Mouse (Mus musculus): Measurements from ENCODE around the gene Taf5l. TPM values are rescaled to one million over a fixed set of nuclear protein-coding genes. Genes with fewer than 3 reads are reported as not detected.
"Not testable (repeated sequence)": the region's sequence is repeated elsewhere in the genome, so short reads cannot be mapped to it uniquely, and the experiment has no call there.

Gene Taf5l
- polyA plus RNA-seq, 1 experiment from 2014 or later, result 40.6 TPM

DNA sequence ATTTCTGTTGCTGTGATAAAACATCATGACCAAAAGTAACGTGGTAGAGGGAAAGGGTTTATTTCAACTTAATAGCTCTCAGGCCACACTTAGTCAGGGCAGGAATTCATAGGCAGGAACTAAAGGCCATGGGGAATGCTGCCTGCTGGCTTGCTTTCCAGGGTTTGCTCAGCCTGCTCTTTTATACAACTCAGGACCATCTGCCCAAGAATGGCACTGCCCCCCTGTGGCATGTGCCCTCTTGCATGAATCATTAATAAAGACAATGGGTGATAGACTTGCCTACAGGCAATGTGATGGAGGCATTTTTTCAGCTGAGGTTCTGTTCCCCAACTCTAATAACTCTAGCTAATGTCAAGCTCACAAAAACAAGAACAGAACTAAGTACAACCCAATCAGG is 21.0 kb upstream of the Taf5l start:
- no peak overlapping the region for H3K27ac ChIP-seq

DNA sequence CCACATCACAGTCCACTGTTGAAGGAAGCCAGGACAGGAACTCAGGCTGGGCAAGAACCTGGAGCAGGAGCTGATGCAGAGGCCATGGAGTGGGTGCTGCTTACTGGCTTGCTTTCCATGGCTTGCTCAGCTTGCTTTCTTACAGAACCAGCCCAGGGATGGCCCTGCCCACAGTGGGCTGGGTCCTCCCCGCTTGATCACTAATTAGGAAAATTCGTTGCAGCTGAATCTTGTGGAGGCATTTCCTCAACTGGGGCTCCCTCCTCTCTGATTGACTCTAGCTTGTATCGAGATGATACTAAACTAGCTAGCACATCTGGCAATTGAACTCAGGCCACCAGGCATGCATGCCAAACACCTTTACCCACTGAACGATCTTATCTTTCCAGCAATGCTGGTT is 18.2 kb upstream of the Taf5l start:
- H3K4me3 ChIP-seq (replicated peaks), result no peak overlapping the region
- ATAC-seq (ENCODE audit: insufficient read depth, low FRiP score, low read depth), result no peak
- 85% methylated on average over 4 of the region's 4 CpGs for WGBS
- no peak overlapping the region for H3K4me2 ChIP-seq
- H3K36me3 ChIP-seq, result peaks cover 21% of the 10 kb centered on the region
- H3K9me3 ChIP-seq, result no peaks in the 10 kb centered on the region
- no peak overlapping the region for H3K27ac ChIP-seq
- no peaks in the 10 kb centered on the region for H3K27me3 ChIP-seq (replicated peaks)
- no peak overlapping the region for H3K9ac ChIP-seq
- H3K4me1 ChIP-seq, result no peaks in the 10 kb centered on the region

More for the DNA sequence above, 21.0 kb upstream of the Taf5l start:
- Histone ChIP-seq H3K4me1 (no peaks in the 10 kb centered on the region), H3K27me3 (replicated peaks) (no peaks in the 10 kb centered on the region), H3K9me3 (no peaks in the 10 kb centered on the region), H3K36me3 (peaks cover 30% of the 10 kb centered on the region), H3K4me2 (no peak overlapping the region), H3K9ac (no peak overlapping the region), H3K4me3 (replicated peaks) (no peak overlapping the region)
- no peak for ATAC-seq (ENCODE audit: insufficient read depth, low FRiP score, low read depth)
- WGBS, result 82% methylated on average over 1 of the region's 1 CpGs

GRCm38 (mm10) chr8:124038121-124038520 is 16.9 kb upstream of the Taf5l start:
- 92% methylated on average over 7 of the region's 7 CpGs for WGBS
- H3K36me3 ChIP-seq, result peaks cover 21% of the 10 kb centered on the region

GRCm38 (mm10) chr8:124033400-124033799 is 12.2 kb upstream of the Taf5l start:
- H3K27me3 ChIP-seq (replicated peaks), result no peaks in the 10 kb centered on the region
- no peaks in the 10 kb centered on the region for H3K9me3 ChIP-seq
- H3K4me1 ChIP-seq, result no peaks in the 10 kb centered on the region
- no peak overlapping the region for H3K4me3 ChIP-seq (replicated peaks)
- no peak for ATAC-seq (ENCODE audit: insufficient read depth, low FRiP score, low read depth)
- H3K4me2 ChIP-seq, result no peak overlapping the region
- peaks cover 43% of the 10 kb centered on the region for H3K36me3 ChIP-seq
- H3K9ac ChIP-seq, result no peak overlapping the region
- 70% methylated on average over 5 of the region's 5 CpGs for WGBS
- H3K27ac ChIP-seq, result no peak overlapping the region

More at GRCm38 (mm10) chr8:124038121-124038520, 16.9 kb upstream of the Taf5l start:
- no peak for ATAC-seq (ENCODE audit: insufficient read depth, low FRiP score, low read depth)
- no peaks in the 10 kb centered on the region for H3K9me3 ChIP-seq
- no peak overlapping the region for H3K27ac ChIP-seq
- H3K27me3 ChIP-seq (replicated peaks), result no peaks in the 10 kb centered on the region
- H3K9ac ChIP-seq, result no peak overlapping the region
- no peak overlapping the region for H3K4me3 ChIP-seq (replicated peaks)
- H3K4me1 ChIP-seq, result no peaks in the 10 kb centered on the region
- H3K4me2 ChIP-seq, result no peak overlapping the region

- no peak overlapping the region for H3K4me2 ChIP-seq
- peaks cover 47% of the 10 kb centered on the region for H3K36me3 ChIP-seq
- no peaks in the 10 kb centered on the region for H3K4me1 ChIP-seq
- H3K4me3 ChIP-seq (replicated peaks), result no peak overlapping the region
- ATAC-seq (ENCODE audit: insufficient read depth, low FRiP score, low read depth), result no peak
- H3K27ac ChIP-seq, result no peak overlapping the region
- H3K27me3 ChIP-seq (replicated peaks), result no peaks in the 10 kb centered on the region
- WGBS, result 85% methylated on average over 6 of the region's 6 CpGs
- no peaks in the 10 kb centered on the region for H3K9me3 ChIP-seq
- no peak overlapping the region for H3K9ac ChIP-seq
Observed at GRCm38 (mm10) chr8:124027831-124028230, 6.6 kb upstream of the Taf5l start.

- H3K4me3 ChIP-seq (replicated peaks); ATAC-seq (ENCODE audit: insufficient read depth, low FRiP score, low read depth); H3K9me3 ChIP-seq; H3K27ac ChIP-seq; H3K27me3 ChIP-seq (replicated peaks); H3K4me2 ChIP-seq; H3K4me1 ChIP-seq; H3K9ac ChIP-seq: not testable (repeated sequence)
- H3K36me3 ChIP-seq, result peaks cover 44% of the 10 kb centered on the region
- 72% methylated on average over 2 of the region's 2 CpGs for WGBS
Observed at GRCm38 (mm10) chr8:124026265-124026664, 5.1 kb upstream of the Taf5l start.

GRCm38 (mm10) chr8:124020439-124021236 is 559 bp downstream of the Taf5l start:
- H3K27me3 ChIP-seq (replicated peaks), result no peaks in the 10 kb centered on the region
- H3K4me1 ChIP-seq, result peaks cover 17% of the 10 kb centered on the region
- H3K9ac ChIP-seq, result peak overlapping the region; percentile 73
- under 1% methylated on average over 60 of the region's 87 CpGs for WGBS
- H3K9me3 ChIP-seq, result no peaks in the 10 kb centered on the region
- peak; percentile 86 for ATAC-seq (ENCODE audit: insufficient read depth, low FRiP score, low read depth)
- 0 out of 2 replicates have a peak, but pooled peaks cover 8% of the 10 kb centered on the region for H3K36me3 ChIP-seq
- H3K4me3 ChIP-seq (replicated peaks), result peak overlapping the region; percentile 90
- H3K4me2 ChIP-seq, result peak overlapping the region; percentile 66
- H3K27ac ChIP-seq, result peak overlapping the region; percentile 91

GRCm38 (mm10) chr8:124019782-124020181 is 1.4 kb downstream of the Taf5l start:
- H3K9ac ChIP-seq, result peak overlapping the region; percentile 73; the same call in 1 of the 2 replicates
- no peaks in the 10 kb centered on the region for H3K27me3 ChIP-seq (replicated peaks)
- peak overlapping the region; percentile 90 for H3K4me3 ChIP-seq (replicated peaks)
- H3K4me2 ChIP-seq, result peak overlapping the region; percentile 66
- H3K4me1 ChIP-seq, result peaks cover 22% of the 10 kb centered on the region
- peak; percentile 53 for ATAC-seq (ENCODE audit: insufficient read depth, low FRiP score, low read depth)
- 0 out of 2 replicates have a peak, but pooled peaks cover 5% of the 10 kb centered on the region for H3K36me3 ChIP-seq
- WGBS, result 24% methylated on average over 13 of the region's 13 CpGs
- no peaks in the 10 kb centered on the region for H3K9me3 ChIP-seq
- H3K27ac ChIP-seq, result peak overlapping the region; percentile 53; the same call in 1 of the 2 replicates

DNA sequence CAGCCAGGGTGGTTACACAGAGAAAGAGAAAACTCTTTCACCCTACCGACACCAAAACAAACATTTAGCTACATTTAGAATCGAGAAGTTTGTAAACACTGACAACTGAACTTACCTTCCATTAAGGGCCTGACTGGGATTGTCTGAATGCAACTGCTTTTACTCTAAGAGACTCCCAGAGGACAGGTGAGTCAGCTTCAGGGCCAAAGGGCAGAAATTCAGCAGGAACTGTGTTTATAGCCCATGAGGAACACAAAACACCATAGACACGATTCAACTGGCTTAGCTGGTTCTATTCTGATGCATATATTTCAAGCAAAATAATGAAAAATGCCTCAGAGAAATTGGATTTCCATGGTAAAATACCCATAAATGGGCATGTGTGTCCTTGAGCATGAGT is 6.4 kb downstream of the Taf5l start:
- no peak overlapping the region for H3K4me2 ChIP-seq
- H3K27ac ChIP-seq, result no peak overlapping the region
- H3K27me3 ChIP-seq (replicated peaks), result no peaks in the 10 kb centered on the region
- H3K4me1 ChIP-seq, result peaks cover 15% of the 10 kb centered on the region
- WGBS, result 52% methylated on average over 3 of the region's 3 CpGs
- H3K4me3 ChIP-seq (replicated peaks), result no peak overlapping the region
- H3K9ac ChIP-seq, result no peak overlapping the region
- ATAC-seq (ENCODE audit: insufficient read depth, low FRiP score, low read depth), result no peak
- 0 out of 2 replicates have a peak, but pooled peaks cover 5% of the 10 kb centered on the region for H3K36me3 ChIP-seq
- no peaks in the 10 kb centered on the region for H3K9me3 ChIP-seq

DNA sequence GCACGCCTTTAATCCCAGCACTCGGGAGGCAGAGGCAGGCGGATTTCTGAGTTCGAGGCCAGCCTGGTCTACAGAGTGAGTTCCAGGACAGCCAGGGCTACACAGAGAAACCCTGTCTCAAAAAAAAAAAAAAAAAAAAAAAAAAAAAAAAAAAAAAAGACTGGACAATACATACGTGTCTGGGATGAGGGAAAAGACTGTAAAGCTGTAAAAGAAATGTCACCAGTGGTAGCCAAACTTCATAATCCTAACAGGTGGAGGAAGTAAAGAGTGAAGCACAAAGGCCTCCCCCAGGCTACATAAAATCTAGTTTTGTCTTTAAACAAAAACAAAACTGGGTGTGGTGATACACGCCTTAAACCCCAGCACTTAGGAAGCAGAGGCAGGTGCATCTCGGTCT is 6.9 kb downstream of the Taf5l start:
- not testable (repeated sequence) for H3K9me3 ChIP-seq; H3K4me2 ChIP-seq; H3K36me3 ChIP-seq; ATAC-seq (ENCODE audit: insufficient read depth, low FRiP score, low read depth); H3K9ac ChIP-seq; H3K27me3 ChIP-seq (replicated peaks); H3K27ac ChIP-seq; H3K4me3 ChIP-seq (replicated peaks)
- 86% methylated on average over 7 of the region's 7 CpGs for WGBS
- peaks cover 11% of the 10 kb centered on the region for H3K4me1 ChIP-seq

DNA sequence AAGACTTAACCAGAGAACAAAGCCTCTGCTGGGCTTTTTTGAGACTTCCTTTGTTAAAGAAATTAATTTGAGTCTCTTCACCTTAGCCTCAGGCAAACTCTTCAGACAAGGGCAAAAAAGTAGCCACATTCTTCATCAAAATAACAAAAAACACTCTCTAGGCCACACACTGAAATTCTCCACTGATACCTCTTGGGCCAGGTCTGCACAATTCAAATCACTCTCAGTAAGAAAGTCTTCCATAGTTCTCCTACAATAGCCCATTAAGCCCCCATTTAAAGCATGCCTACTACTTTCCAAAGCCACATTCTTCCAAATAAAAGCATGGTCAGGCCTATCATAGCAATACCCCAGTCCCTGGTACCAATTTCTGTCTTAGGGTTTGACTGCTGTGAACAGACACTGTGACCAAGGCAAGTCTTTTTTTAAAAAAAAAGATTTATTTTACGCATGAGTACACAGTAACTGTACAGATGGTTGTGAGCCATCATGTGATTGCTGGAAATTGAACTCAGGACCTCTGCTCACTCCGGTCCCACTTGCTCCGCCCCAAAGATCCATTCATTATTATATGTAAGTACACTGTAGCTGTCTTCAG is 9.1 kb downstream of the Taf5l start:
- no peaks in the 10 kb centered on the region for H3K9me3 ChIP-seq
- WGBS, result 95% methylated on average over 3 of the region's 3 CpGs
- peaks cover 19% of the 10 kb centered on the region for H3K36me3 ChIP-seq
- ATAC-seq (ENCODE audit: insufficient read depth, low FRiP score, low read depth), result no peak
- no peaks in the 10 kb centered on the region for H3K27me3 ChIP-seq (replicated peaks)
- H3K4me2 ChIP-seq, result no peak overlapping the region
- H3K4me1 ChIP-seq, result peaks cover 6% of the 10 kb centered on the region; the same call in 1 of the 2 replicates
- no peak overlapping the region for H3K4me3 ChIP-seq (replicated peaks)
- H3K27ac ChIP-seq, result no peak overlapping the region
- no peak overlapping the region for H3K9ac ChIP-seq

GRCm38 (mm10) chr8:124011580-124011979 is 9.6 kb downstream of the Taf5l start:
- 68% methylated on average over 3 of the region's 3 CpGs for WGBS
- H3K9ac ChIP-seq, result no peak overlapping the region

More at GRCm38 (mm10) chr8:124011580-124011979, 9.6 kb downstream of the Taf5l start:
- Histone ChIP-seq H3K4me1 (peaks cover 6% of the 10 kb centered on the region; the same call in 1 of the 2 replicates), H3K4me2 (no peak overlapping the region), H3K4me3 (replicated peaks) (no peak overlapping the region), H3K27me3 (replicated peaks) (no peaks in the 10 kb centered on the region), H3K27ac (no peak overlapping the region), H3K36me3 (peaks cover 24% of the 10 kb centered on the region), H3K9me3 (no peaks in the 10 kb centered on the region)
- ATAC-seq (ENCODE audit: insufficient read depth, low FRiP score, low read depth), result no peak

All from stomach, embryonic 15.5 days (tissue).